Mouse (Mus musculus) adrenal gland, postnatal 10 days (tissue): Measurements from ENCODE around the gene Frmd8. TPM values are rescaled to one million over a fixed set of nuclear protein-coding genes. Genes with fewer than 3 reads are reported as not detected.
"Not testable (repeated sequence)": the region's sequence is repeated elsewhere in the genome, so short reads cannot be mapped to it uniquely, and the experiment has no call there.

ENCODE experiments used
- DNase-seq: peaks from one replicate; pipeline ENCODE4 v3.0.0; 2021; ENCODE audit warnings: mixed read lengths
- total RNA-seq, 2 experiments: library from RNA; stranded (reverse); gene quantifications; 2 replicates each; pipeline ENCODE4 v1.2.3; 2021

Frmd8 gene
- total RNA-seq, 2 experiments from 2014 or later = 29.0 to 34.8 TPM

DNA sequence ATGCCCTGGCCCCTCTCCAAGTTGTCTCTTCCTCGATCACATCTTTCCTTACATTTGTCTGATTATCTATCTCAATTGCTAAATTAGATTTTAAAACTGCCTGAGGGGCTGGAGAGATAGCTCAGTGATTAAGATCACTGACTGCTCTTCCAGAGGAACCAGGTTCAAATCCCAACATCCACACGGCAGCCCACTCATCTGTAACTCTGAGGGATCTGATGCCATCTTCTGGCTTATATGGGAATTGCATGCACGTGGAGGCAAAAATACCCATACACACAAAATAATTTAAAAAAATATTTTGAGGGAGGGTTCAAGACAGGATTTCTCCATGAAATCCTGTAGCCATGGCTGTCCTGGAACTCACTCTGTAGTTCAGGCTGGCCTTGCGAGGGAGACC lies 10.8 kb upstream of the Frmd8 start:
- DNase-seq = no peak

DNA sequence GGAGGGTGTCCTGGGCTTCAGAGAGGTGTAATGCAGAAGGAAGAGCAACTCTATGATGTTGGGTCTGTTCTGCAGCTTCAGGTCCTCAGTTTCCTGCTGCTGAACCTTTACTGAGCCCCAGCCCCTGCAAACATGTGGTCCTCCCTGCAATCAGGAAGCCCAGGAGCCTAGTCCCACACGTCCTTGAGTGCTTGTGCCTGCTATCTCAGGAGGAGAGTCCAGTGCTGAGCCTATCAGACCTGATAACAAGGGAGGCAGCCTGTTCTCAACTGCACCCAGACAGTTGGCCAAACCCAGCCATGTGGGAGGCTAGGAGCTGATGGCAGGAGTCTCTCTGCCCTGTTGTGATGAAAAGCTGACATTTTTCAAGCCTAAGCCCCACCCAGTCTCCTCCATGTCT lies 8.9 kb upstream of the Frmd8 start:
- no peak for DNase-seq

DNA sequence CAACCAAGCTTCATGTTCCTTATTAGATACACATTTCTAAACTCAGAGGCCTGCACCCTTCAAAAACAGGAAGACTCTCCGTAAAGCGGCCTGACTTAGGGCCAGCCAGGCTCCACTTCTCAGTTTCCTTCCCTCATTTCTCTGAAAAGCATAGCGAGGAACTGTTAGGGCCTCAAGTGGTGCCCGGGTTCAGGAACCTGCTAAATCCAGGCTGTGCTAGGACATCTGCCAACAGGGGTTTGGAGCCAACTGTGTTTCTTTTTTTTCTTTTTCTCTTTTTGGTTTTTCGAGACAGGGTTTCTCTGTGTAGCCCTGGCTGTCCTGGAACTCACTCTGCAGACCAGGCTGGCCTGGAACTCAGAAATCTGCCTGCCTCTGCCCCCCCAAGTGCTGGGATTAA lies 7.0 kb upstream of the Frmd8 start:
- not testable (repeated sequence) for DNase-seq

DNA sequence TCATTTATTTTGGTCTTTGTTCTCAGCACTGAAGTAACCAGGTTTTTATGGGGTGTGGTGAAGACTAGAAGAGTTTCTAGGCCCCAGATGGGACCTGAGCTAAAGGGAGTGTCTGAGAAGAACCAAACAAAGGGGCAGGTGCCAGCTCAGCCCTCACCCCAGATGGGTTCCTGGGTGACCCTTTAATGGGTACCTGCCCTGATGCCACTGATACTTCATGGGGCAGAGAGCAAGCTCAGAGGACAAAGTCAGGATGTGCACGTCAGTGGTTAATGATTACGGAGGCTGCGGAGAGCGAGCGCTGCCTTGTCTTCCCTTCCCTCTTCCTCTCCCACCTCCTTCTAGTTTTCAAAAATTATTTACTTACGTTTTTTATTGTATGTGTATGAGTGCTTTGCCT lies 6.1 kb upstream of the Frmd8 start:
- no peak for DNase-seq

DNA sequence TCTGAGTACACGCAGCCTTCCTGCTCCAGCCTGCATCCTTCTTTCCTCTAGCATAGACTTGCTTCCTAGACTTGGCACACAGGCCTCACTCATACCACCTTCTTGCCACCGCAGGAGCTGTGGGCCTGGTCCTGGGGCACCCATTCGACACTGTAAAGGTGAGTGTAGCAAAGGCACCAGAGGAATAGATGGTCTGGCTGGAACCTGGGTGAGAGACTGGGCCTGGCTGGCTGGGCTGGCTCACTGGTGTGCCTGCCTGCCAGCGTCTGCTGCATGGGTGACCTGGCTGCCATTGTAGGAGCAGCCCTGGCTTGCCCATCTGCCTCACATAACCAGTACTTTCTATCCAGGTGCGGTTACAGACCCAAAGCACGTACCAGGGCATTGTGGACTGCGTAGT lies 4.7 kb upstream of the Frmd8 start:
- no peak for DNase-seq

DNA sequence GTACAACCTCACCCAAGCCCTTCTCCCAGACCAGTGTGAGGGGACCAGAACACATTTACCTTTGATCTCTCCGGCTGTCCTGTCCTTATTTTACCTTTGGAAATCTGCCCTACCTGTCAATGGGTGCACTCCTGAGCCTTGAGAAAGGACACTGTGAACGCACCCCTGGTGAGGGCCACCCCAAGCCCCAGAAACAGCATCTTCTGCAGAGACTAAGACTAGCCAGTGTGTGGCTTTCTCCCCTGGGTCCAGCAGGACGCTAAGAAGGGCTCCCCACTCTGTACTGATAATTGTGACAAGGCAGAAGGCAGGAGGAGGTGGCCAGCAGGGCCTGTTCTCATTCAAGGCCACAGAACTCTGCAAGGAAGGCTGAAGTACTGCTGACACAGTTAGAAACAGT lies 3.8 kb upstream of the Frmd8 start:
- peak; percentile 46 for DNase-seq

DNA sequence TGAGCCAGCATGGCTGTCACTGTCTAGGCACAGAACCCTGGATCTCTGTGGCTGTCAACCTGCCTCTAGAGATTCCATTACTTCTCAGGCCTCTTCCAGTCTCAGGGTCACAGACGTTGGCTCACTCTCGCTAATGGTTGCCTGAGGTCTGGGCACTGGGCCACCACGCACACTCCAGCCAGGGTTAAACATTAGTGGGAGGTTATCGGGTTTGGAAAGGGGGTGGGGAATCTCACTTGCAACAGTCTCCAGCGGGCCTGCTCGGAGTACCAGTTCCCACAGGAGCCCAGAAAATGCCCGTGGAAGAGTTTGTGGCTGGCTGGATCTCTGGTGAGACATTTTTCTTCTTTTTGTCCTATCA lies 3.3 kb upstream of the Frmd8 start:
- DNase-seq = peak; percentile 89

DNA sequence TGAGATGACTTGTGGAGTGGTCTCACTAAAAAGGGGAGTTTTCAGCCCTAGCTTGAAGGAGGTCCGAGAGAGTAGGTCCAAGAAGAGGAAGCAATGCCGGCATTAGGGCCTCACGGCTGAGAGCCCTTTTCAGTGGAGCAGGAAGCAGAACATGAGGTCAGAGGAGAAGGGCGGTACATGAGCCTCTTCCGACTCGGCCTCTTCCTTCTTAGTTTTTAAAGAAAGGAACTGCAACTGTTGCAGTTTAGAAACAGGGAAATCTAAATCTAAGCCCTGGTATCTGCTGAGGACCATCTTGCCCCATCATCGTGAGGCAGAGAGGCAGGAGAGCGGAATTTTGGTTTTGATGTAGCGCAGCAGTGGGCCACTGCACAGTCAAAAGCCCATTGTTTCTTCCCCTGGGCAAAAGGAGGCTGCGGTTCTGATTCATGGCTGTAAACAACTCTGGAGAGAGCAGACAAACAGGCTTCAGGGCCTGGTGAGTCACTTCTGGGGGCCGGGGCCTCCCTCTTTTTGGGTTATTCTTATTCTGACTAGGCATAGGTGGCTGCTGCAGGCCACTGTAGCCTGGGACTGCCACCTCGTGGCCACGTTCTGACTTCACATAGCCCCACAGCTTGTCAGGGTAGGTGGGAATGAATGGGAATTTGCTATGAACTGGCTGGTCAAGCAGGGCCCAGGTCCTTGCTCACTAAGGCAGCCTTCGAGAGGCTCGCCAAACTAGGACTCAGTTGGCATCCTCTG lies 2.7 kb upstream of the Frmd8 start, which contains the start of gene Slc25a45:
Gene Slc25a45, plus strand, starts transcription at position 191 of the 744 bp plus-strand sequence.
- peak; percentile 86 for DNase-seq

DNA sequence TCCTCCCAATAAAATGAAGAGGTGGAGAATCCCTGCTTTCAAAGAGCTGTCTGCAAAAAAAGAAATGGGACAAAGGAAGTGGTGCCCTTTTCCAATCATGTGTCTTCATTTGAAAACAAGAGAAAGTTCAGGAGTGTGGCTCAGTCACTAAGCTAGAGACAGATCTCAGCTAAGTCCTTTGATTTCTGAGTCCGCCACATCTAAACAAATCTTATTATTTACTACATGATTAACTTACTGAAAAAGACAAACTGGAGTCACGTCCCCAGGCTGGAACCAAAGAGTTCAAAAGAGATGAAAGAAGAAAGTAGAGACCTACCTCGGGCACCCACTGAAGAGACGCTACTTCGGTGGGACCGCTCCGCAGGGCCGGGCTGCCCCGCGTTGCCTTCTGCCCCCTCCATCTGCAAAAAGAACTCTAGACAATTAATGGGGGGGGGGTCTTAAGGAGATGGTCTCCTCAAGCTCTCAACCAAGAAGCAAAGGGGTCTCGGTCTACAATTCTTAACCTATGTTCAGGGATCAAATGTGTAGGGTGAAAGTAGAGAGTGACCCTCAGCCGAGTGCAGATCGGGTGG lies 594 bp downstream of the Frmd8 start:
- no peak for DNase-seq

DNA sequence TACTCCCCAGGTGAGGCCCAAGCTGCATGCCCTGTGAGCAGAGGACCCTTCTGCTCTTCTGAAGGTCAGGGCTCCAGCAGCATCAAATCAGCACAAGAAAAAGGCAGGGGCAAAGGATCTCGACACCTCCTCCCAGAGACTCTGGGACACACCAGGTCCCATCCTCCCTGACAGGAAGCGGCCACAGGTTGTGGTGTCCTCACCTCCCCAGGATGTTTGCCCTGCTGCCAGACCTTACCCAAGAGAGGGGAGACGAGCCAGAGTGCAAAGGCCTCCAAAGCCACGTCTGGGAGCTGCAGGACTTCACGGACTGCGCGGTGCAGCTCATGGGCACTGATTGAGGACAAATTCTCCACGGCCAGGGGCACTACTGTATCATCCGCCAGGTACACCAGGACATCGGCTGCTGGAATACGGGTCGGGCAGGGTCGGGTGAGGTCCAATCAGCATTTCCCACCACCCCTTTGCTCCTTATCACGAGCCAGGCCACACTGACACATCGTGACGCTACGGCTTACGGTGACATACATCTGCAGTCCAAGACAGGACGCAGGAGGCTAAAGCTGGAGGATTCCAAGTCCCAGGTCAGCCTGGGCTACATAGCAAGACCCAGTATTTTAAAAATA lies 2.0 kb downstream of the Frmd8 start:
- DNase-seq = no peak

DNA sequence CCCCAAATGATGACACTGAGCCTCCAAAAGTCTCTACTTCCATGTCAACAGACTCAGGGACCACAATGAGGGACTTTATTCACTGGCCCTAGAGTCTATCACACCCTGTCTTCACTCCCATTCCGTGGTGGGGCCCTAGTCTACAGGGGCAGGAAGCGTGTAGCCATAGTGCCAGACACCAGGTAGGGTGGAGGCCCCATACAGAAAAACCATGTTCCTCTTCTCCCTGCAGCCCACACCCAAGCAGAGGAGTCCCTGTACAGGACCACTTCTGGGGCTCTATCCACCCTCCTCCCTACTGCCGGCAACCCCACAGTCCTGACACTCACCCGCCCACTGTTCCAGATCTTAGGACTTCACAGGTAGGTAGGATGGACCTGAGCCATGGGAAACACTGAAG lies 2.5 kb downstream of the Frmd8 start:
- DNase-seq = no peak

DNA sequence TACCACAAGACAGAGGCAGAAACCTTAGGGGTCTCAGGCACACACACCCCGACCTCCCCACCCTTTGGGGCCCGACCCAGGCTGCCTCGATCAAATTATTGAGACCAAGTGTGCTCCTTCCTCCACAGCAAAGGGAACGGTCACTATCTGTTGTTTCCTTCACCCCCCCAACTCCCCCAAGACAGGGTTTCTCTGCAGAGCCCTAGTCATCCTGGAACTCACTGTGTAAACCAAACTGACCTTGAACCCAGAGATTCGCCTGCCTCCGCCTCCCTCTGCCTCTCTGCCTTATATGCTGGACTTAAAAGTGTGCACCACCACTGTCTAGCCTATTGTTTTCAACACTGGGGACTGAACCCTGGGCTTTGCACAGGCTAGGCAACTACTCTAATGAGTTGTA lies 3.4 kb downstream of the Frmd8 start:
- DNase-seq = no peak

DNA sequence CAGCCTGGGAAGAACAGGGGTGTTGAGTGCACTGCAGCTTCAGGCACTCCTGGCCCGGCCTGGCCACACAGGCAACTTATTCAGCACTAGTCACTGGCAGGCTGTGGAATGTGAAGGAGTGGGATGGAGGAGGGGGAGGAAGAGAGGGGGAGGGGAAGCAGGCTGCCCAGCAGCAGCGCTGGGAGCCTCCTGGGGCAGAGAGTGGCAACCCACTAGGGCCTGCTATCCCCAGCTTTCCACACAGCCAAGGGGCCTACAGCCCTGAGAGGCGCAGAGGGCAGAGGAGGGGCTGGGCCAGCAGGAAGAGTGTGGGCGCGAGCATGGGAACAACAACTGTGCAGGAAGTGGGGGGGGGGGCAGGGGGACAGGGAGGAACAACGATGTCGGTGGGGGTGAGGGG lies 3.8 kb downstream of the Frmd8 start:
- DNase-seq = peak; percentile 30

DNA sequence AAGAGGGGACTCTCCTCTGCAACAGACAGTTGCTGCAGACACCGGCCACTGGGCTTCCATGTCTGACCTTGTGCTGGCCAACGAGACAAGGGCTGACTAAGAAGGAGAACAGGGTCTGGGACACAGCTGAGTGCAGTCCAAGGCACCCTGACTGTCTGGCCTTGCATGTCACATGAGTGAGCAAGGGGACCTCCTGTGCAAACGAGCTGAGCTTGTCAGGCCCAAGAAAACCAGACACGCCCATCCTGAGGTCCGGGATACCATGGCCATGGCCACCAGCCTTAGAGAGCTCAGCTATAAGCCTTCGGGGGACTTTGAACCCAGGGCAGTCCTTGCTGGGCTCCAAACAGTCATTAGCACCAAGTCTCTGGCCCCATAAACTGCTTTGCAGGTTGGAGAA lies 7.0 kb downstream of the Frmd8 start:
- peak; percentile 56 for DNase-seq

DNA sequence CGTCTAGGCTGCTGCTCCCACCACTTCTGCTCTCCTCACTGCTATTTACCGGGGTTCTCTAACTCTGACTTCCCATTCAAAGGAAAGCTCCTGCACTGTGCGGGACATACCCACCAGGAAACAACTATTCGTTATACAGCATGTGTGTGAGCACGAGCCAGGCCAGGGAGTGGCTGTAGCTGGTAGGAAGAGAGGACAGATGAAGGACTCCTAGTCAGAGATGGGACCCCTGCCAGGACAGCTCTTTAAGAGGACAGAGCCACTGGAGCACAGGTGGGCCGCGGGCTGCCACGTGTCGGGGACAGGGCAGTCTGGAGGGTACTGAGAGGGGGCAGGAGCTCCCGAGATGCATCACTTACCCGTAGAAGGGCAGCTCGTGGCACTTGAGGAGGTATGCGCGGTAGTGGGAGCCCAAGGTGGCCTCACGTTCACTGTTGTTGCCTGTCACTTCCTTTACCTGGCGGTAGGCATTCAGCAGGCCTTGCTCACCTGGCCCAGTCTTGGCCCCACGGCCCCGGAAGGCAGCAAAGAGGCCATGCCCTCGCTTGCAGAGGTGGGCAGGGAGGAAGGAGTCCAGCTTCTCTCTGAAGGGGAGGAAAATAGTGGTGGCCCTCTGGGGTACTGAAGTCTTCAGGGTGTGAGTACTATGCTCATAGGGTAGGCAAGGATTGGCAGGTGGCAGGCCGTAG lies 10.2 kb downstream of the Frmd8 start:
- DNase-seq = no peak

DNA sequence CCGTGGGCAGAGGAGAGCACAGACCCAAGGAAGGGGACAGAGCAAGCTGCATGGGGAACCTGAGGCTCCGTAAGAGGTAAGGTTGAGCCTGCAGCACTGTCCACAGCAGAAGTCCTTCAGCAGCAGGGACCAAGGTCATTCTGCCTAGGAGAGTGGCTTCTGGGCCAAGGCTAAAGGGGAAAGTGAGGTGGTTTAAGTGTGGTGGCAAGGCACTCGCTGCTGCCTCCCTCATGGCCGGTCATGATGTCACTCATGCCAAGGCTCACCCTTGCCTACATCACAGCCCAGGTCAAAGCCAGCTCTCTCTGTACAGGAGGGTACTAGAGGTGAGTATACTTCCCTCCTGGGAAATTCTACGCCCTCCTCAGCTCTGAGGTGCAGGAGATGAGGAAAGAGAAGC lies 11.3 kb downstream of the Frmd8 start:
- DNase-seq = peak; percentile 24

DNA sequence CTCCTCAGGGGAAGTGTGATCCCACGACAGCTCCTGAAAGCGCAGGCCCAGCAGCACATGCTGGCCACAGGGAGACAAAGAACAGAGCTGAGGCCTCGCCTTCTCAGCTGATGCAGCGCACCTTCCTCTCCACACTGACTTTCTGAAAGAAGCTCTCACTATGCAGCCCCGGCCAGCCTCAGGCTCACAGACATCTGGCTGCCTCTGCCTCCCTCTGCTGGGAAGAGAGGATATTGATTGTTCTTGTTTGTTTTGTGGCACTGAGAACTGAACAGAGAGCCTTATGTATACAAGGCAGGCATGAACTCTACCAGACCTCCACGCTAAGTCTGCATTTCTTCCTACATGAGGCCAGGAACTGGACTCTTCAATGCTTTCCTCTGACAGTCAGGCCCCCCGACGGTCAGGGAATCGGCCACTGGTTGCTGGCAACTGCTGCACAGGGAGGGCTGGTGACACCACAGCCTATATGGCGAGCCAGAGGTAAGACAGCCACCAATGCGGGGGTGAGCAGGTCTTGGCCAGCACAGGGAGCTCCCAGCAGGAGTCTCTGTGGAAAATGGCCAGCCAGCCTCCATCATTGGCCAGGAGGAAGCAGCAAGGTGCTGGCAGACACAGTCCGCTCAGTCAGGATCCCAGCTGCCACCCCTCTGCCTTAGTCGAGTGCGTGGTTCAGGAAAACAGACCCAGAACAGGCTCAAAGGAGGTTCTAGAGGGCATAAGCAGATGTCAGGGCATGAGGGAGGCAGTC lies 12.6 kb downstream of the Frmd8 start:
- DNase-seq = no peak

DNA sequence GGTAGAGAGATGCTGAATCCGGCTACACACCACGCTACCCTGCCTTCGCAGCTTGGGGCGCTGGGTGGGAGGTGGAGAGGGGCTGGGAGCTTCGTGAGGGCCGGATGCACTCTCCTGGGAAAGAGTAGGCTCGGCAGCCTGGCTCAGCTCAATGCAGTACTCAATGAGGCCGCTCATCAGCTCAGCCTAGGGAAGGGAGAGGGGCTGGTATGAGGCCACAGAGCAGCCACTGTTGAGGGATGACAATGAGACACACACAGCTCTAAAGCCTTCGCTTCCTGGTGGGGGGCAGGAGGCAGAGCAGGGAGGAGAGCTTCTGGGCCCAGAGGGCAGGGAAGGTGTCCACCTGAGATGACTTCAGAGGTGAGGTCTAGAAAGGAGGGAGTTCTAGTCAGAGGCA lies 18.5 kb downstream of the Frmd8 start:
- no peak for DNase-seq

DNA sequence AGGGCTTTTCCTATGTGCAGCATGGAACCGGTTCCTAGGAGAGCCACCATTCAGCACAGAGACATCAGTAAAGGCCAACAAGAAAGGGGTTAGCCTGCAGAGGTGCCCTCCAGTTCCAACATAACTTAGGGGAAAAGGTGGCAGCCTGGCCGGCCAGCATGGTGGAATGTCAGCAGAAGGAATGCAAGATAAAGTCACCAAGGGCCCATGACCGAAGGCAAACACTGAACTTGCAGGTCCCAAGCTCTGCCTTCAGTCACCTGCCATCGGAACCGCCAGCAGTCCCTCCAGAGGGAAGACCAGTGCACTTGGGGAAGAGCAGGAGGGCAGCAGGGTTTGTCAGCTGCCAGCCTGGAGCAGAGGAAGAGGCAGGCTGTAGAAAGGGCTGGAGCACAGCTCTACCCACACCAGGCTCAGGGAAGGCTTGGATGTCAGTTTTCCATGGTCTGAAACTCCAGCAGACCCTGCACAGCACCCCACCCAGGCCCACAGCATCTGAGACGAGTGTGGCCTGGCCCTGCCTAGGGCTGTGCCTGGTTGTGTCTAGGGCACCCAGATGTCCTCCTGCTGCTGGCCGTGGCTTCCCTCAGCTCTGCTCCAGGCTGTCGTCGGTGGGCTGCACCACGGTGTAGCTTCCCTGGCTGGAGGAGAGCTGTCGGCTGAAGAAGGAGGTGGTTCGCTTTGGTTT lies 22.9 kb downstream of the Frmd8 start:
- peak; percentile 6 for DNase-seq

DNA sequence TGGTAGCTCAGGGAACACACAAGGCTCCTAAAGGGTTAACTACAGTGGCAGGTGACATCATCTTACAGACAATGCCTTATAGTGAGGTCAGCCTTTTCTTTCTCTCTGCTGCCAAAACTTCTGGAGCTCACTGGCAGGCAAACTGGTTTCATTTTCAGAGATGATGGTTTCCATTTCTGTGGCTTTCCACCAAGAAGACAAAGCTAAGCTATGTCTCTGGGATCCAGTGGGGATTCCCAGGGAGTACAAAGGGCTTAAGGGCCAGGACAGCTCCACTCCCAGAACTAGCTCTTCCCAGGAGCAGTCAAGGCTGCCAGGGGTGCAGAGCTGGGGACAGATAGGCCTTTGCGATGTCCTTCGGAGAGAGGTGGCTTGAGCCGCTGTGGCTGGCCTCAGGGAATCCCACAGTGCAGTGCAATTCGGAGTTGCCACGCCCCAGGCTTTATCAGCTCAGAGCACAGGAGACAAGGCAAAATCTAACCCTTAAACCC lies 23.5 kb downstream of the Frmd8 start:
- peak; percentile 46 for DNase-seq

DNA sequence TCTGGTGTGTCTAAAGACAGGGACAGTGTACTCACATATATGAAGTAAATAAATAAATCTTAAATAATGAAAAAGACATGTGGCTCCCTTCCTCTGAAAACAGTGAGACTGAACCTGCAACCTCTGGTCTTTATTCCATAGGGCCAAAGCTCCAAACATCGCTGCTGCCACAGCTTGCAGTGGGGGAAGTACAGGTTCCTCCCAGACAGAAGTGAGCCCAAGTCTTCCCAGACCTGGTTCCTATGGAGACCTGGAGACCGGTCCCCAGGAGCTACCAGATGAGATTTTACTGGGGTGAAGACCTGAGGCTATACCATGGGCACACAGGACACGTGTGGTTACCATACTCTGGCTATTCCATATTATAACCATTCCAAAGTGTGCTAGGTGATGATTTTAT lies 24.2 kb downstream of the Frmd8 start:
- DNase-seq = peak; percentile 4
